Mouse (Mus musculus) left cerebral cortex, postnatal 36 days (tissue): ENCODE data around the gene Mvp. TPM values are rescaled to one million over a fixed set of nuclear protein-coding genes. Genes with fewer than 3 reads are reported as not detected.

ENCODE experiments used
- microRNA-seq: library from miRNA; unstranded; fragments of <30 nt; microRNA quantifications from one replicate; pipeline ENCODE4 v1.2.0, GENCODE M21; 2022
- total RNA-seq, 2 experiments: library from RNA; stranded (reverse); gene quantifications; 2 replicates each; pipeline ENCODE4 v1.2.3; 2021

Gene Mvp
- total RNA-seq, 2 experiments from 2014 or later = 6.8 to 8.6 TPM

Small RNA genes within 50 kb of the gene (microRNA-seq; reads per million reads assigned to microRNA genes)
- gene Gm44343 = not detected

Other genes with a start within 250 kb of the Mvp start
- gene Gdpd3, start 248.3 kb downstream of the Mvp start, total RNA-seq = 1 to 10 TPM in 1 of 2 experiments, under 1 TPM in 1; 0.99 to 3.0 TPM
- 100 to 1,000 TPM; 303 to 345 TPM for gene Ypel3, start 237.7 kb downstream of the Mvp start, total RNA-seq
- gene Tbx6, start 233.1 kb downstream of the Mvp start, total RNA-seq = under 1 TPM; 0.54 to 0.68 TPM
- gene Ppp4c, start 222.1 kb downstream of the Mvp start, total RNA-seq = 10 to 100 TPM; 47.5 to 49.9 TPM
- gene Fam57b, start 217.0 kb downstream of the Mvp start, total RNA-seq = 10 to 100 TPM; 81.6 to 84.1 TPM
- gene 4930451I11Rik, start 183.0 kb downstream of the Mvp start, total RNA-seq = not detected
- 10 to 100 TPM; 56.3 to 67.0 TPM for gene Doc2a, start 167.2 kb downstream of the Mvp start, total RNA-seq
- 10 to 100 TPM; 31.1 to 33.8 TPM for gene Hirip3, start 152.6 kb downstream of the Mvp start, total RNA-seq
- 10 to 100 TPM; 47.8 to 49.4 TPM for gene Ino80e, start 152.2 kb downstream of the Mvp start, total RNA-seq
- 100 to 1,000 TPM; 152 to 156 TPM for gene Taok2, start 129.9 kb downstream of the Mvp start, total RNA-seq
- 10 to 100 TPM; 22.4 to 25.3 TPM for gene Tmem219, start 91.7 kb downstream of the Mvp start, total RNA-seq
- gene Kctd13, start 85.7 kb downstream of the Mvp start, total RNA-seq = 100 to 1,000 TPM; 149 to 167 TPM
- 10 to 100 TPM; 47.2 to 53.0 TPM for gene Asphd1, start 65.0 kb downstream of the Mvp start, total RNA-seq
- gene Sez6l2, start 64.1 kb downstream of the Mvp start, total RNA-seq = 100 to 1,000 TPM; 413 to 414 TPM
- 100 to 1,000 TPM; 182 to 199 TPM for gene Cdipt, start 38.7 kb downstream of the Mvp start, total RNA-seq
- not detected for gene Cdiptos, start 38.5 kb downstream of the Mvp start, total RNA-seq
- gene Pagr1b, start 1.9 kb upstream of the Mvp start, total RNA-seq = under 1 TPM in 1 of 2 experiments, not detected in 1; 0.99 TPM
- 10 to 100 TPM; 25.4 to 28.8 TPM for gene Pagr1a, start 2.7 kb upstream of the Mvp start, total RNA-seq
- gene Gm42742, start 6.5 kb upstream of the Mvp start, total RNA-seq = 10 to 100 TPM; 36.5 to 50.3 TPM
- gene Prrt2, start 6.6 kb upstream of the Mvp start, total RNA-seq = 100 to 1,000 TPM; 213 to 222 TPM
- gene Maz, start 12.4 kb upstream of the Mvp start, total RNA-seq = 100 to 1,000 TPM; 227 to 234 TPM
- 1 to 10 TPM; 5.3 to 8.2 TPM for gene Kif22, start 27.9 kb upstream of the Mvp start, total RNA-seq
- gene Zg16, start 72.7 kb upstream of the Mvp start, total RNA-seq = not detected
- gene AI467606, start 76.7 kb upstream of the Mvp start, total RNA-seq = 1 to 10 TPM; 1.1 to 1.3 TPM
- under 1 TPM in 1 of 2 experiments, not detected in 1; 0.63 TPM for gene Qprt, start 107.6 kb upstream of the Mvp start, total RNA-seq
- under 1 TPM; 0.12 to 0.25 TPM for gene Spn, start 123.2 kb upstream of the Mvp start, total RNA-seq
- gene Cd2bp2, start 181.4 kb upstream of the Mvp start, total RNA-seq = 10 to 100 TPM; 81.4 to 89.5 TPM
- 100 to 1,000 TPM in 1 of 2 experiments, 10 to 100 TPM in 1; 90.8 to 101 TPM for gene Tbc1d10b, start 193.8 kb upstream of the Mvp start, total RNA-seq
- gene Mylpf, start 194.3 kb upstream of the Mvp start, total RNA-seq = 1 to 10 TPM; 1.7 to 3.9 TPM
- 10 to 100 TPM; 18.6 to 19.4 TPM for gene Zfp553, start 218.4 kb upstream of the Mvp start, total RNA-seq
- gene Sept1, start 218.5 kb upstream of the Mvp start, total RNA-seq = 1 to 10 TPM; 3.2 to 5.6 TPM
- gene Zfp771, start 229.7 kb upstream of the Mvp start, total RNA-seq = 10 to 100 TPM; 61.0 to 61.4 TPM
- gene Dctpp1, start 246.1 kb upstream of the Mvp start, total RNA-seq = 10 to 100 TPM; 21.8 to 30.7 TPM